Mouse (Mus musculus): ENCODE results near the gene Olfr1510.
"Not testable (repeated sequence)": the region's sequence is repeated elsewhere in the genome, so short reads cannot be mapped to it uniquely, and the experiment has no call there.

Olfr1510 gene

DNA sequence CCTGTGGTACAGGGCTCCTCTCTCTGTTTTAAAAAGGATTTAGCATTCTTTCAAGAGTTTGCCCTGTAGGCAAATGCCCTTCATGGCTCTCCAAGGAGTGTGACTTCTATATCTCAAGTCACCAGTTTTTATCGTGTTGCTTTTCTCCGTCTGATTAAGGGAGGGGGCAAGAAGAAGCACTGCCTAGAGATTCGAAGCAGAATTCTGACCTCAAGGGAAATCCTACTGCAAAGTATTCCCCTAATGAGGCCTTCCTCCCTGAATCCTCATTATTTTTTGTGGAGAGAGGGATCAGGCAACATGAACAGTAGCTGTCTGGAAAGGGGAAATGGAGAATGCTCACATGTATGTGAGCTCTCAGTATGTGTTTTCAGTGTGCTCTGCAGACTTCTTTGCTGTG is at the start of gene Olfr1510:
Olfr1510 (minus strand) TSS at position 101 of the 400 bp plus-strand sequence.
- no peak for DNase-seq (ENCODE audit: extremely low read depth, low read depth)

DNA sequence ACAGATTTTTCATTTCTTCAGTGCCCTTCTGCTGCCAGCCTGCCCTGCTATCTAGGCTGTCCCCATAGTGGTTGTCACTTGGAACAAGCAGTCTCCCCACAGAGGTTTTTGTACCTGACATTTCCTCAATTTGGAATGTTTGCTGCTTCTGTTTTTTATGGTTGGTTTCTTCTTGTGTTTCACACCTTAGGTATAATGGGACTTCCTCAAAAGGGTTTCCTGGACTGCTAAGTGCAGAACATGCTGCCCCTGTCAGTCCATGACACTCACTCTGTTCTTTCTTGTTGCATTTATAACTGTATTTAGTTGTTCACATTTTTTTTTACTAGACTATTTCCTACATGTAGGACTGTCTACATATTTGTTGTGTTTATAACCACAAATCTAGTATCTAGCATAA is 47.8 kb upstream of the Olfr1510 start:
- DNase-seq (ENCODE audit: extremely low read depth, low read depth), result no peak

DNA sequence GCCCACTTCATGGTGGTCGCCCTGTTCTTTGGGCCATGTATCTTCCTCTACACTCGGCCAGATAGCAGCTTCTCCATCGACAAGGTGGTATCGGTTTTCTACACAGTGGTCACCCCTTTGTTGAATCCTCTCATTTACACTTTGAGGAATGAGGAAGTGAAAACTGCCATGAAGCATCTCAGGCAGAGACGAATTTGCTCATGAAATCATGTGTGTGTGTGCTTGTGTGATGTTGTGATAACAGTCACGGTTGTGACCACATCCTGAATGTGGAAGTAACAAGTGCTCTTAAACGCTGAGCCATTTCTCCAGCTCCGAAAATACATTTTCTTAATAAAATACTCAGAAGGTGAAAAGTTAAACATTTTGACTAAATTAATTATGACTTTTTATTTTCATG is 37.0 kb upstream of the Olfr1510 start:
- peak; percentile 96 for DNase-seq (ENCODE audit: extremely low read depth, low read depth)

DNA sequence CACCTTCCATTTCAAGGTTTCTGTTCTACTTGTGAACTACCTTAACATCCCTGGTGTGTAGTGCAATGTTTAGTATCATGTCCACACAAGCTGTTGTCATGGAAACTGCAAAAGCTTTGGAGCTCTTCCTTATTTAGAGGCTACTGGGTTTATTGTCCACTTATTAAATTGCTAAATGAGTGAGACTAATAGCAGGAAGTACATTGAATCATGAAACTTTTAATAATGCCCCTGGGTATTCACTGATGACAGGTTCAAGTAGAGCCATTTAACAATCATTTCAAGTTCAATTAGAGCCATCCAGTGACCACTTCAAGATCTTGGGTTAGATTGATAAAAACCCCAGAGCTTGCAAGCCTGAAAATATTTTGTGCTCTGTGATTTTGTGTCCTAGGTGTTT is 28.5 kb upstream of the Olfr1510 start, which contains the start of gene Olfr1509:
Olfr1509 (plus strand) TSS at position 301 of the 400 bp plus-strand sequence.
- DNase-seq (ENCODE audit: extremely low read depth, low read depth), result no peak

DNA sequence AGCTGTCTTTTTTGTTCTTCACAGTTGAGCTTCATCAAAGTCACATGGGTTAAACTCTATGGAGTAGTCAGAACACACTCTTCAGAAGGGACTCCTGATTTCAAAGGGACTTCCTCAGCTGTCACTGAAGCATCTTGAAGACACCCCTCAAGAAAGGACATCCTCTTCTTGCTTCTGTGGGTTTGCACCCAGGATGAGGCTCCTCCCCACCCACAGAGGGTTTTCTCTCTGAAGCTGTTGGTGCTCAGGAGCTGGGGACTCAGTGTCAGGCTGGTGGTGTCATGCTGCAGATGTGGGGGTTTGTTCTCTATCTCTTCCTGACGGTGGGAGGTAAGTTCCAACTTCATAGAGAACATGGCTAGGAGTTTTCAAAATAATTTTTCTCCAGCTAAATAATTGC is 13.5 kb upstream of the Olfr1510 start:
- no peak for DNase-seq (ENCODE audit: extremely low read depth, low read depth)

DNA sequence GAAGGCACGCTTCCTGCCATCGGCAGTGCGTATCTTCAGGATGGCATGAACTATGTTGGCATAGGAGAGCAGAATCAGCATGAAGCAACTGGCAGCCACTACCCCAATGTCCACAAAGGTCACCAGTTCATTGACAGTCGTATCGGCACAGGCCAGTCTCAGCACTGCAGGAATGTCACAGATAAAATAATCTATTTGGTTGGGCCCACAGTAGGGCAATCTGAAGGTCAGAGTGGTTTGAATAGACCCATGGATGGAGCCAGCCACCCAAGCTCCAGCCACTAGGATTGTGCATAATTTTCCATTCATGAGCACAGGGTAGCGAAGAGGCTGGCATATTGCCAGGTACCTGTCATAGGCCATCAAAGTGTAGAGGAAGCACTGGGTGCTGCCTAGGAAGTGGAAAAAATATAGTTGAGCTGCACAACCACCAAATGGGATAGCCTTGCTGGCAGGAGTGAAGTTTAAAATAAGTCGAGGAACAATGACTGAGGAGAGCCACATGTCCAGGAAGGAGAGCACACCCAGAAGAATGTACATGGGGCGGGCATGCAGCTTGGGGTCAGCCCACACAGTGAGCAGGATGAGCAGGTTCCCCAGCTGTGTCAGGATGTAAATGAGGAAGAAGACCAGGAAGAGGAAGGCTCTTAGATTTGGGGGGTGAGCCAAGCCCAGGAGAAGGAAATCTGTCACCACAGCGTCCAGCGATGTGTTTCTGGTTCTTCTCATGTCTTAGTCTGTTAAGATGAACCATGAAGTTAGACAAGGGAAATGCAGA is 3.8 kb downstream of the Olfr1510 start:
- DNase-seq (ENCODE audit: extremely low read depth, low read depth), result not testable (repeated sequence)

DNA sequence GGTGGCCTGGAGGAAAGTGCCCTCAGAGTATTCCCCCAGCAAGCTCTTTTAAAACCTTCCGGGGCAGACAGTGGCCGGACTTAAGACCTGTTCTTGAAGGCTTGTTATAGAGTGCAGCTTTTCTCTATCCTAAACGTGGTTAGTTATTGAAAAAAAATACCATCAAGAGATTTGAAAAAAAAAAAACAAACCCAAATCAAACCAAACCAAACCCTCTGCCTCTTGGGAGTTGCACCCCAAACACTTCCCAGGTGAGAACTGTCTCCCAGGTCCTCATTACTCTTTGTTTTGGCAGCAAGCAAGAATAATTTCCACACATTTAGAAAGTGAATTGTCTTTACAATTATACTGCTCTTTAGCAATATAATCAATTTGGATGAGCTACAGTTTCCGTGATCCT is 16.9 kb downstream of the Olfr1510 start, which contains the start of gene Olfr1511:
Olfr1511 (minus strand) TSS at position 101 of the 400 bp plus-strand sequence.
- no peak for DNase-seq (ENCODE audit: extremely low read depth, low read depth)

DNA sequence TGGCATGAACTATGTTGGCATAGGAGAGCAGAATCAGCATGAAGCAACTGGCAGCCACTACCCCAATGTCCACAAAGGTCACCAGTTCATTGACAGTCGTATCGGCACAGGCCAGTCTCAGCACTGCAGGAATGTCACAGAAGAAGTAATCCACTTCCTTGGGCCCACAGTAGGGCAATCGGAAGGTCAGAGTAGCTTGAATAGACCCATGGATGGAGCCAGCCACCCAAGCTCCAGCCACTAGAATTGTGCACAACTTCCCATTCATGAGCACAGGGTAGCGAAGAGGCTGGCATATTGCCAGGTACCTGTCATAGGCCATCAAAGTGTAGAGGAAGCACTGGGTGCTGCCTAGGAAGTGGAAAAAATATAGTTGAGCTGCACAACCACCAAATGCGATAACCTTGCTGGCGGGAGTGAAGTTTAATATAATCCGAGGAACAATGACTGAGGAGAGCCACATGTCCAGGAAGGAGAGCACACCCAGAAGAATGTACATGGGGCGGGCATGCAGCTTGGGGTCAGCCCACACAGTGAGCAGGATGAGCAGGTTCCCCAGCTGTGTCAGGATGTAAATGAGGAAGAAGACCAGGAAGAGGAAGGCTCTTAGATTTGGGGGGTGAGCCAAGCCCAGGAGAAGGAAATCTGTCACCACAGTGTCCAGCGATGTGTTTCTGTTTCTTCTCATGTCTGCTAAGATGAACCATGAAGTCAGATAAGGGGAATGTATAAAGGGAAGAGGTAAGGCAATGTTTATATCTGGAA is 23.9 kb downstream of the Olfr1510 start:
- DNase-seq (ENCODE audit: extremely low read depth, low read depth), result not testable (repeated sequence)

DNA sequence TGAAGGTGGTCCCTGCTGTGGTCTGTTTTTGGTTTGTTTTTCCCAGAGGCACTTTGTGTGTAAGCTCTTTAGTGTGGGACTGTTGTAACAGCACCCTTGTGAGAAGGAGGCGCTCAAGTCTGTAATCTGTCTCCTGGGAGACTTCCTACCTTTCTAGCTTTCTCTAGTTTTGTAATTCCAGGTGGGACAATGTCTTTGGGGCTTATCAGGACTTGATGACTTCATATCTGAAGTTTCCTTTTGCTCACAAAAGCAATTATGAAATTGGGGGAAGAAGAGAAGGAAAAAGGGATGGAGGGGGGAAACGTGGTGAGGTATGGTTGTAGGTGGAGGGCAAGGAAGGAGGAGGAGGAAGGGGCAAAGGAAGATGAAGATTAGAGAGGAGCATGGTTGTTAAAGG is 35.1 kb downstream of the Olfr1510 start, which contains the start of gene Olfr1512:
Olfr1512 (minus strand) TSS at position 101 of the 400 bp plus-strand sequence.
- no peak for DNase-seq (ENCODE audit: extremely low read depth, low read depth)

DNA sequence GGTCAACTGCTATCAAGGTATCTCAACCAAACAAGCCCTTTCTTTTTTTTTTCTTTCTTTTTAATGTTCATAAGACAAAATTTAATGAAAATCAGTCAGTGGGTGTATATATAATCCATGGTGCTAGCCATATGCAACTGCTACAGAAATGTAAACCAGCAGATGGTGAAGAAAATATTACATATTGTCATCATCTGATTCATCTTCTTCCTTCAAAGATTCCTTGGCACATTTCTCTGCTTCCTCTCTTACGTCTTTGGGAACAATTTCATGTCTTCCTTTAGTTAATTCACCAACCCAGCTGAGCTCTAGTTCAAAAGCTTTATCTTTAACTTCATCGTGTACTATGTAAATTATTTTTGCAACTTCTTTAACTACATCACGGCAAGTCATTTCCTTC is 45.4 kb downstream of the Olfr1510 start:
- no peak for DNase-seq (ENCODE audit: extremely low read depth, low read depth)
